Mouse (Mus musculus) ovary, postnatal 36 days (tissue): Measurements from ENCODE around the gene 1700008O03Rik.
A peak's percentile ranks its signal among the peaks of the same experiment; 100 is the strongest.

ENCODE experiments used
- DNase-seq: peaks from one replicate; pipeline ENCODE4 v3.0.0; 2022; ENCODE audit warnings: low spot score, mixed read lengths

Gene 1700008O03Rik

GRCm38 (mm10) chr7:44375793-44376192 lies 9.8 kb downstream of the 1700008O03Rik start:
- DNase-seq, result no peak

- DNase-seq, result no peak
Observed at GRCm38 (mm10) chr7:44375207-44375606, 10.4 kb downstream of the 1700008O03Rik start.

GRCm38 (mm10) chr7:44374756-44375155 lies 10.9 kb downstream of the 1700008O03Rik start:
- DNase-seq, result no peak

- peak; percentile 67 for DNase-seq
Observed at GRCm38 (mm10) chr7:44373889-44374652, 11.5 kb downstream of the 1700008O03Rik start.

GRCm38 (mm10) chr7:44373460-44373859 lies 12.2 kb downstream of the 1700008O03Rik start:
- DNase-seq, result no peak

- DNase-seq, result no peak
Observed at GRCm38 (mm10) chr7:44372678-44373077, 12.9 kb downstream of the 1700008O03Rik start.

GRCm38 (mm10) chr7:44360792-44361301 lies 24.8 kb downstream of the 1700008O03Rik start:
- DNase-seq, result no peak

GRCm38 (mm10) chr7:44359908-44360672 lies 25.5 kb downstream of the 1700008O03Rik start:
- DNase-seq, result peak; percentile 89

- DNase-seq, result no peak
Observed at GRCm38 (mm10) chr7:44358886-44359654, 26.6 kb downstream of the 1700008O03Rik start.

GRCm38 (mm10) chr7:44358012-44358411 lies 27.6 kb downstream of the 1700008O03Rik start:
- DNase-seq, result no peak

- no peak for DNase-seq
Observed at GRCm38 (mm10) chr7:44357531-44357930, 28.1 kb downstream of the 1700008O03Rik start.

- no peak for DNase-seq
Observed at GRCm38 (mm10) chr7:44356590-44357481, 28.8 kb downstream of the 1700008O03Rik start.

- DNase-seq, result no peak
Observed at GRCm38 (mm10) chr7:44355411-44355810, 30.2 kb downstream of the 1700008O03Rik start.

- DNase-seq, result no peak
Observed at GRCm38 (mm10) chr7:44353601-44354340, 31.8 kb downstream of the 1700008O03Rik start.

- DNase-seq, result no peak
Observed at GRCm38 (mm10) chr7:44352750-44353600, 32.6 kb downstream of the 1700008O03Rik start.

- no peak for DNase-seq
Observed at GRCm38 (mm10) chr7:44351881-44352749, 33.5 kb downstream of the 1700008O03Rik start.

GRCm38 (mm10) chr7:44350957-44351711 lies 34.5 kb downstream of the 1700008O03Rik start:
- peak; percentile 64 for DNase-seq

GRCm38 (mm10) chr7:44349043-44349442 lies 36.6 kb downstream of the 1700008O03Rik start:
- DNase-seq, result no peak
